Mouse (Mus musculus) liver, adult 2 months (tissue): ENCODE results near the gene Map2k5. TPM values are rescaled to one million over a fixed set of nuclear protein-coding genes. Genes with fewer than 3 reads are reported as not detected.

Experiments used
- DNase-seq: peaks from one replicate; pipeline ENCODE4 v3.0.0-alpha.2; 2011; ENCODE audit warnings: low read depth, low spot score; ENCODE audit errors: extremely low read depth
- H3K27ac ChIP-seq: fragments of 200-500 bp; replicated peaks from 2 replicates; pipeline ENCODE4 v1.5.1; 2012; ENCODE audit warnings: low read depth, mild to moderate bottlenecking, control low read depth, inconsistent platforms, low read length; ENCODE audit not compliant: insufficient read depth
- H3K27me3 ChIP-seq: fragments of 200-500 bp; 2 replicates; pipeline ENCODE4 v1.6.1; 2012; ENCODE audit warnings: mild to moderate bottlenecking, moderate library complexity, low read length, inconsistent platforms; ENCODE audit not compliant: control insufficient read depth, insufficient read depth
- H3K36me3 ChIP-seq: fragments of 200-500 bp; 2 replicates; pipeline ENCODE4 v1.6.1; 2012; ENCODE audit warnings: low read length, inconsistent platforms; ENCODE audit not compliant: control insufficient read depth, insufficient read depth
- H3K4me1 ChIP-seq: fragments of 200-500 bp; 2 replicates; pipeline ENCODE4 v1.6.1; 2011; ENCODE audit warnings: low read length; ENCODE audit not compliant: control insufficient read depth, insufficient read depth
- H3K4me3 ChIP-seq: fragments of 200-500 bp; 2 replicates; pipeline ENCODE4 v1.5.1; 2011; ENCODE audit warnings: low read depth, mild to moderate bottlenecking, control low read depth, low read length, moderate library complexity; ENCODE audit not compliant: insufficient read depth
- H3K79me2 ChIP-seq: fragments of 200-500 bp; 2 replicates; pipeline ENCODE4 v1.6.1; 2012; ENCODE audit warnings: inconsistent platforms, mild to moderate bottlenecking, low read length, moderate library complexity; ENCODE audit not compliant: control insufficient read depth, insufficient read depth
- H3K9ac ChIP-seq: fragments of 200-500 bp; 2 replicates; pipeline ENCODE4 v1.6.1; 2012; ENCODE audit warnings: low read depth, mild to moderate bottlenecking, control low read depth, inconsistent platforms, low read length
- CTCF ChIP-seq: fragments of 200-500 bp; IDR thresholded peaks from 2 replicates; pipeline ENCODE4 v1.5.1; 2011; ENCODE audit warnings: low read depth, low read length, control low read depth
- POLR2A ChIP-seq: fragments of 200-500 bp; IDR thresholded peaks from 2 replicates; pipeline ENCODE4 v1.6.1; 2011; ENCODE audit warnings: low read length, control low read depth; ENCODE audit not compliant: insufficient read depth; ENCODE audit errors: extremely low read depth
- WGBS: fragments of 180-500 bp; shearing (Covaris S2); methylation state at CpG from one replicate; pipeline ENCODE4 v1.1.7; 2018; 5-methylcytosine and 5-hydroxymethylcytosine counted together
- polyA plus RNA-seq: library from polyadenylated mRNA; depleted of rRNA; stranded (reverse); fragments of >200 nt; gene quantifications from 2 replicates; pipeline ENCODE4 v1.2.3, GENCODE M21; 2012
- total RNA-seq: library from RNA; depleted of rRNA; stranded (reverse); fragments of >200 nt; gene quantifications from 2 replicates; pipeline ENCODE4 v1.2.3, GENCODE M21; 2014

The Map2k5 gene
- total and polyA plus RNA-seq, 2 experiments: 13.3 to 32.2 TPM

DNA sequence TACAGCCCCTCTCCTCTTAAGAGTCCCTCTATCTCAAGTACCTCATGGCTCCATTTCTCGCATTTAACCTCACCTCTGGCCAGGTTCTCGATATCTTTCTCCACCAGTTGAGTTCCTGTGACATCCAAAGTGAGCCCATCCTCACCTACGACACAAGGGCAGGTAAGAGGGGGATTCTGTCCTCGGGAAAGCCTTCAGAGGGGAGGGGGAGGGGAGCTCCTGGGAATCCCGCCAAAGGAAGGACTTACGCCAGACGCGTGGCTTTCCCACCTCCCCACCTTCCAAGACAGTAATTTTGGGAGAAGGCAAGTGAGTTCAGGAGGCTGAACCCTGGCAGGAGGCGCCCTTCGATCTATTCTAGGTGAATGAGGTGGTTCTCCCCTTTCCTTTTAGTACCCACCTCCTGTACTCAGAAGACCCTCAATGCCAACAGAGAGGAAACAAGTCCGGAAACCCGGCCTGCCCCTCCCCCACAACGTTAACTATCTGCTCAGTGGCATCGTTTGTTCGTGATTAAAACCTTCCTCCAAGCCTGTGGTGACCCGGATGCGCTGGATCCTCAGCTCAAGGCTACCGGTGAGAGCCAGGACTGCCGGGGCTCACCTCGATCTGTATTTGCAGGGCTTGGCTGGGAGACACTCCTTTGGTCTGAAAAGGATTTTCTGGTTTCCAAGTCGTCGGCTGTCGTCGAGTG, 235.9 kb downstream of the Map2k5 start:
- peaks cover 2% of the 10 kb centered on the region; the same call in 1 of the 2 replicates for H3K4me1 ChIP-seq
- no peak overlapping the region for H3K9ac ChIP-seq
- 3% methylated on average over 24 of the region's 24 CpGs for WGBS
- H3K27ac ChIP-seq: no peak overlapping the region
- H3K79me2 ChIP-seq: no peaks in the 10 kb centered on the region
- TF ChIP-seq CTCF (no peak), POLR2A (no peak)
- DNase-seq: no peak
- peaks cover 68% of the 10 kb centered on the region for H3K27me3 ChIP-seq
- H3K4me3 ChIP-seq: no peak overlapping the region
- H3K36me3 ChIP-seq: no peaks in the 10 kb centered on the region

DNA sequence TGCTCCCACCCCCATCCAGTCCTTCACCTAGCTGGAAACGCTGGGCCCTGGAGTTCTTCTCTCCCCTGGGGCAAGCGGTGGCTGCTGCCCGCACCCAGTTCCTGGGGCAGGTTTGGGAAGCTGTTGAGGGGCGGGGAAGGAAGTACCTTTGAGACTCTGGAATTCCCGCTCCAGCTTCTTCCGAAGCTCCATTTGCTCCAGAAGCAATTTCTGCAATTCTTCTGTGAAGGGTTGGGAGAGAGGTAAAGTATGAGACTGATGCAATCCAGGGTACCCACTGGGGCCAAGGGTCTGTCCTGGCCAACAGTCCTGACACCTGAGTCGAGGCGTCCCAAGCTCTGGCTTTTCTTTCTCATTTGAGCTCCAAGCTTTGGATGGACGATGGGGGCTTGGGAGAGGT, 237.5 kb downstream of the Map2k5 start:
- Histone ChIP-seq H3K9ac (no peak overlapping the region), H3K79me2 (no peaks in the 10 kb centered on the region), H3K4me3 (no peak overlapping the region), H3K4me1 (no peaks in the 10 kb centered on the region), H3K27ac (no peak overlapping the region), H3K36me3 (no peaks in the 10 kb centered on the region), H3K27me3 (peaks cover 58% of the 10 kb centered on the region)
- TF ChIP-seq CTCF: no peak
- TF ChIP-seq POLR2A: no peak
- DNase-seq: no peak
- WGBS: 8% methylated on average over 9 of the region's 9 CpGs

DNA sequence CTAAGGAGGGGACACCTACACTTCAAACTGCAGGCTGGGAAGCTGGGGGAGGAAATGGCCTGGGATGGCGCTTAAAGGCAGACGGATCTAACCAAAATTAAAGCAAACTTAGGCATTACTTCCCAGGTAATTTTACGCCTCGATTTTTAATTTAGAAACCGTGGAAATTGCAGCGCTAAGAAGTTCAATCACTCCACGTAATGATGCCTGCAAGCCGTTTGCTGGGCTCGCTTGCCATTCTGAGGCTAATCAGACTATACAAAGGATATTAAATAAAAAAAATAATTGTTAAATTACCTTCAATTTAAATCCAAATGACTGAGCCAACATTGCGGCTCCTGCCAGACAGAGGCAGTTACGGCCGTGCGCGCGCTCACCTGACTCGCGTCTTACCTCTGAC, 238.0 kb downstream of the Map2k5 start:
- 15% methylated on average over 17 of the region's 17 CpGs for WGBS
- Histone ChIP-seq H3K4me3 (no peak overlapping the region), H3K79me2 (no peaks in the 10 kb centered on the region), H3K27me3 (peaks cover 53% of the 10 kb centered on the region), H3K36me3 (no peaks in the 10 kb centered on the region), H3K4me1 (no peaks in the 10 kb centered on the region), H3K9ac (no peak overlapping the region), H3K27ac (no peak overlapping the region)
- no peak for DNase-seq
- no peak for TF ChIP-seq POLR2A
- no peak for TF ChIP-seq CTCF

DNA sequence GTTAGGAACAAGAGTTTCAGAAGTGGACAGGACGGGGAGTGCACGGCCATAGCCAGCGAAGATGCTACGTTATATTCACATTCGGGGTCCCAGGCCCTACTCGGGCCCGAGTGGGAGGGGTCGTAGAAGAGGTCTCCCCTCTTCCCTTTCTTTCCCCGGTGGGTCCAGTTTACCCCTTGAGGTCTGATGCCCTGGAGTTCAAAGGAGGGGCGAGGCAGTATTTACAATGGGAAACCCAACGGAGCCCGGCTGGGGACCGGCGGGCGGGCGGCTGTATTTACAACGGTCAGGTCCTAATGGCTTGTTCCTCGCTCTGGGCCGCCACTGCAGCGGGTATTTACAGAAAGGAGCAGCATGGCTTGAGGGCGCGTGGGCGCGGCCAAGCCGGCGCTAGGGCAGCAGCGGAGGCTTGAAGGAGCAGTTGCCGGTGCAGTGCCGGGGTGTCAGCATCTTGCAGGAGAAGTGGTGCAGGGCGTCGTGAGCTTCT, 239.2 kb downstream of the Map2k5 start:
- no peaks in the 10 kb centered on the region for H3K36me3 ChIP-seq
- 4% methylated on average over 31 of the region's 31 CpGs for WGBS
- H3K79me2 ChIP-seq: no peaks in the 10 kb centered on the region
- no peak for DNase-seq
- H3K4me1 ChIP-seq: peaks cover 1% of the 10 kb centered on the region
- H3K4me3 ChIP-seq: no peak overlapping the region
- no peak overlapping the region for H3K27ac ChIP-seq
- TF ChIP-seq CTCF: no peak
- no peak for TF ChIP-seq POLR2A
- H3K9ac ChIP-seq: no peak overlapping the region
- peaks cover 45% of the 10 kb centered on the region for H3K27me3 ChIP-seq

DNA sequence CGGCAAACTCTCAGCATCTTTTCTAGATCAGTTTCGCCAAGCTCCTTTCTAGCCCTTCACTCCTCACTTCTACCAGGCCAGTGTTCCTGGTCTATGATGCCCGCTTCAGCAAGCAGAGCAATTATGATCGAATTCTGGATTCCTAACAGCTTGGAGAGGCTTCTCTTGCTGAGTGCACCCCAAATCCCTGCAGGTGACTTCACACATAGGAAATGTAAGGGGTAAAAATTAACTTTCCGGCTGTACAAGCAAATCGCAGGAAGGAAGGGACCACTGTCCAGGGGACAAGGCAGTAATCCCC, 240.1 kb downstream of the Map2k5 start:
- H3K27ac ChIP-seq: no peak overlapping the region
- no peak overlapping the region for H3K9ac ChIP-seq
- TF ChIP-seq CTCF (no peak), POLR2A (no peak)
- 9% methylated on average over 6 of the region's 6 CpGs for WGBS
- H3K4me3 ChIP-seq: no peak overlapping the region
- H3K79me2 ChIP-seq: no peaks in the 10 kb centered on the region
- peaks cover 39% of the 10 kb centered on the region for H3K27me3 ChIP-seq
- H3K36me3 ChIP-seq: no peaks in the 10 kb centered on the region
- no peak for DNase-seq
- H3K4me1 ChIP-seq: peaks cover 3% of the 10 kb centered on the region

DNA sequence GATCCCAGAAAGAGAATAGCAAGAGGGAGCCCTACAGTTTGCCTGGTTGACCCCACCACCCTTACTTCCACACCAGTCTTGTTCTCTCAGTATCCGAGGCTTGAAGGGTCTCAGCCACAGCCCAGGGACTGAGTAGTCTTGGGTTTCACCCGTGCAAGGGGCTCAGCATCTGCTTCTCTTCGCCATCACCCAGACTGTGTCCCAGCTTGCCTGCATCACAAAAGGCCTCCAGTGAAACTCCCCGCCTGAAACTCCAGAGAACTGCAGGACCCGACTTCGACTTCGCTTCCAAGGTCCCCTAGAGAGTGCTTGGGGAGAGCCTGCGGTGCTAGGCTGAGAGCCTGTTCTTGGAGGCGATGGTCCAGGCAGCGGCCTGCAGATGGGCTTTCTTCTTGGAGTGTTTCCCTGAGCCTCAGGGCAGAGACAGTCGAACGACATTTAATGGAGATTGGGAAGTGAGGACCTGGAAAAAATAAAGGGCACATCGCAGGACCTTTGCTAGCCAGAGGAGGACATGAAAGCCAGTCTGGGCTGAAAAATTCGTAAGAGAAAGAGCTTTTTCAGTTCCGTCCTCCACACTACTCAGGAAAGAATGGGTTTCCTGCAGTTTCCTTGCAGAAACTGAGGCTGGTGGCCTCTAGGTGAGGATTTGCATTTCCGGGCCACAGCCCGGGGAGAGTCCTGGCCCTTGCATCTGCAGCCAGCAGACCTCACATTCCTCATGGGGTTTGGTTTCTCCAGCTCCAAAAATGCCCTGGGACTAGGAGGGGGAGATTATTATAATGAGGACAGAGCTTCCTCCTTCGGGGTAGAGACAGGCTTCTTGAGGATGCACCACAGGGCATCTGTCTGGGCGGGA, 240.7 kb downstream of the Map2k5 start:
- no peaks in the 10 kb centered on the region for H3K36me3 ChIP-seq
- no peak overlapping the region for H3K9ac ChIP-seq
- no peaks in the 10 kb centered on the region for H3K79me2 ChIP-seq
- H3K4me1 ChIP-seq: peaks cover 3% of the 10 kb centered on the region
- peaks cover 36% of the 10 kb centered on the region for H3K27me3 ChIP-seq
- H3K4me3 ChIP-seq: no peak overlapping the region
- no peak overlapping the region for H3K27ac ChIP-seq
- no peak for DNase-seq
- WGBS: 15% methylated on average over 19 of the region's 19 CpGs
- TF ChIP-seq POLR2A (no peak), CTCF (no peak)
